Mouse (Mus musculus): ENCODE results near the gene Garnl3.
"Not testable (repeated sequence)": the region's sequence is repeated elsewhere in the genome, so short reads cannot be mapped to it uniquely, and the experiment has no call there.

The Garnl3 gene

DNA sequence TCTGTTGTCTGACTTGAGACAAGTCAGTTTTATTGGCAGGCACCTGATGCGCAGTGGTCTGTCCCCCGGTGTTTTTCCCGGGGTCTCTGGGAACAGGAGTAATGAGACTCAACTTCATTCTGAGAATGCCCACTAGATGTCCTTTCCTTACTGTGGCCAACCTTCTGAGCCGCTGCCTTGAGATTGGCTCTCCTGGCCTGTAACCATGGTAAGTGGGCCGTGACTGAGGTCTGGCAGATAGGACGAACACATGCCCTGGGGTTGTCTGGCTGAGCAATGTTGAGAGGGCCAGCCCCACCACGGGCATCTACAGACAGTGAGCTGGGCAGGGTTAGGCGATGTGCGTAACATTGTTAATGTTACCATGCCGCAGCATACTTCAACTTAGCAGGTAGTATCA is 106.9 kb downstream of the Garnl3 start:
- no peak for DNase-seq (ENCODE audit: low spot score)

DNA sequence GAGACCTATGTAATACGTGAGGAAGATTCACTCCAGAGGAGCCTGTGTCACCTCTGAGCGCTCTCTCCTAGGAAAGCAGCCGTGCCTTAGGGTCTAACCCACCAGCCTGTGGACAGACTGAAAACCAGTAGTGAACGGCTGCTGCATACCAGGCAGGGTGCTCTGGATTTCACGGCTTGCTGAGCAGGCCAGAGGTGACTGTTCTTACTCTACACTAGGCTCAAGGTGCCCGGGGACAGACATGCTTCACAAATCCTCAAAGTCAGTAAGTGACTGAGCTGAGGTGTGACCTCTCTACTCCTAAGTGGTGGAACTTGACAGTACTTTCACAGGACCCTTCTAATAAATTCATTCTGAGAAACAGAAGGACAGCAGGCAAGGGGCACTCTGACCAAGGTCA is 108.6 kb downstream of the Garnl3 start:
- DNase-seq (ENCODE audit: low spot score) = no peak

DNA sequence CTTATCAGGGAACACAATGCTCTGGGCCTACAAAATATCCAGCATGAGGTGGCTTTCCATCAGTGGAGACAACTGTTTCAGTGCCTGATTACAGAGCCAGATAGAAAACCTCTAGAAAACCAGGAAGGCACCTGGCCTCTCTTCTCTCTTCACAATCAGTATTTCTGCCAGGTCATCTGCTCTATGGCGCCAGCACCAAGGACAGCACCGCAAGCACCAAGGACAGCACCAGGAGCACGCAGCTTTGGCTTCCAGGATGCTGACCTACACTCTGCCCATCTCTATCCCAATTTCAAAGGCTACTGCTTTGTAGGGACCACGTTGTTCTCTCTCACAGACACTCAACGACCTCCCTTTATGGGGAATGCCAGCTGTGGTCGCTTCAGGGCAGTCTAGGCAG is 113.4 kb downstream of the Garnl3 start:
- DNase-seq (ENCODE audit: low spot score) = no peak

DNA sequence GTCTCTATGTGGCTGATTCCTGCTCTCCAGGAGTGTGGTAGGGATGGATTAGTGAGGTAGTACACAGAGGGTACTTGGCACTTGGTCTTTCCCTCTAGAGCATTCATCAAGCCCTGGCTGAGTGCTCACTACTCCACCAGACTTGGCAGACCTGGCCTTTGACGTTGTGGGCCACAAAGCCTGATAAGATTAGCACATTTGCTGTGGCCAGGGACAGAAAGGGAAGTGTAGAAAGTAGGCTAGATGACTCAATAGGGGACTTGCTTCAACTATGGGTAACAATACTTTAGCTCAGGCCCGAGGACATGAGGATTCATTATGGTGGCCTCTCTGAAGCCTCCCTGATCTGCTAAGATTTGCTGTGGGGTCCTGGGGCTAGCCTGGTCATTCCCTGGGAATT is 114.3 kb downstream of the Garnl3 start:
- no peak for DNase-seq (ENCODE audit: low spot score)

DNA sequence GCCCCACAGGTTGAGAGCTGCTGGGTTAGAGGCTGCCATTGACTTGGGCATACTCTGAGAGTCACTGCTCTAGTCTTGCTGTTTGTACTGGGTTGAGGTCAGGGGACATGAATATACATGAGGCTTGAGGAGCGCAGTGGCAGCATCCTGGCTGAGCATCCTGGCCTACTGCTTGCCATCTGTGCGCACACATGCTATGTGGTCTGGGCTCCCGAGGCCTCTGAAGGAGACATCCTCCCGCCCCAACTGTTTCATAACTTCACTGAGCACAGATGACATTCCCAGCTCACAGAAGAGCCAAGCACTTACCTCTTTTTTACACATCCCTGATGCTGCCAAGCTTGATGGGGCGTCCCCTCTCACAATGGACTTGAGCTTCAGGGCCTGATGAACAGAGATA is 116.6 kb downstream of the Garnl3 start:
- no peak for DNase-seq (ENCODE audit: low spot score)

DNA sequence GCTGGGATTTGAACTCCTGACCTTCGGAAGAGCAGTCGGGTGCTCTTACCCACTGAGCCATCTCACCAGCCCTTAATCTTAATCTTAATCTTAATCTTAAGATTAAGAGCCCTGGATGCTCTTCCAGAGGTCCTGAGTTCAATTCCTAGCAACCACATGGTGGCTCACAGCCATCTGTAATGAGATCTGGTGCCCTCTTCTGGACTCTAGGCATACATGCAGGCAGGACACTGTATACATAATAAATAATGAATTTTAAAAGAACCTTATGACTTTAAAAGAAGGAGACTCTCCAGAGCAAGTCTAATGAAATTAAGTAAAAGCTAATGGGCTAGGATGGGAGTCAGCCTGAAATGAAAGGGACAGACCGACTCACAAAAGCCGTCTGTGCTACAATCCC is 122.4 kb downstream of the Garnl3 start:
- not testable (repeated sequence) for DNase-seq (ENCODE audit: low spot score)

DNA sequence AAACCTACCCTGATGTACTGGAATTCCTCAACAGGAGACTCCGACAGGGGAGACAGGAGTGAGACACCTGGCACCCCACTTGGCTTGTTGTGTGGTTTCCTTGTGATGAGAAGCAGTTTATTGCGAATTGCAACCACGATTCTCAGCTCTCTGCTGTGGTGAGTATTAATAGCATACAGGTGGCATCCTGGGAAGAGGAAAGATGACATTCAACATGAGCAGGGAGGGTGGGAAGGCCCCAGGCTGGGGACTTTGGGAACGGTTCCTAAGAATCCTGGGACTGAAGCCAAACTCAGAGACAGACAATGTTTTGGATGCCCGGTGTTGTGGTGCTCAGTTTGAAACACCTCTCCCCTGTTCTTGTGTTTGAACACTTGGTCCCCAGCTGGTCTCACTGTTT is 126.4 kb downstream of the Garnl3 start:
- DNase-seq (ENCODE audit: low spot score) = no peak

DNA sequence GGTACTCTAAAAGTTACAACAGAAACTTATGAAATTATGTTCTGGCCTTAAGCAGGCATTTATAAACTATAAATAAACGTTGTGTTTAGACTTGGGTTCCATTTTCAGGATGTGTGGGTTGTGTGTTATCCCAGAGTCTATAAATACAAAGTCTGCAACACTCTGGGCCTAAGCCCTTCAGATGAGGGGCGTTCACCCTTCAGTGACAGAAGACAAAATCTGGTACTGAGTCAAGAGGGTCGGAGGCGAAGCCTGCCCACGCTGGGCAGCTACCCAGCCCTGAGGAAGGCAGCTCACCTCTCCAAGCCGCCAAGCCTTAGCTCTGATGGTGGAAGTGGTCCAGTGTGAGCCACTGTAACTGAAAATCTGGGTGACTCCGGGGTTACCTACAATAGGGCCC is 129.3 kb downstream of the Garnl3 start:
- DNase-seq (ENCODE audit: low spot score) = no peak

DNA sequence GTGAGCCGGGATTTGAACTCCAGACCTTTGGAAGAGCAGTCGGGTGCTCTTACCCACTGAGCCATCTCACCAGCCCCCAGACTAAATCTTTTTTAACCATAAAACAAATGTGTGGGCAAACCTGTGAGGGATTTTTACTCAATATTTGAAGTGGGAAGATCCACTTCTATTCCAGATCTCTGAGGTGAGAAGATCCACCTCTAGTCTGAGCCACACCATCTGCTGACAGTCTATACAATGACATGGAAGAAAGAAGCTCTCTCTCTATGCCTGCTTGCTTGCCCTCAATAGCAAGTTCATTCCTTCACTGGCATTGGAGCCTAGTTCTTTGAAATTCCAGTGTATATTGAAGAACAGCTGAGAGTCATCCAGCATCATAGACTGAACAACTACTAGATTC is 131.7 kb downstream of the Garnl3 start:
- DNase-seq (ENCODE audit: low spot score) = no peak

DNA sequence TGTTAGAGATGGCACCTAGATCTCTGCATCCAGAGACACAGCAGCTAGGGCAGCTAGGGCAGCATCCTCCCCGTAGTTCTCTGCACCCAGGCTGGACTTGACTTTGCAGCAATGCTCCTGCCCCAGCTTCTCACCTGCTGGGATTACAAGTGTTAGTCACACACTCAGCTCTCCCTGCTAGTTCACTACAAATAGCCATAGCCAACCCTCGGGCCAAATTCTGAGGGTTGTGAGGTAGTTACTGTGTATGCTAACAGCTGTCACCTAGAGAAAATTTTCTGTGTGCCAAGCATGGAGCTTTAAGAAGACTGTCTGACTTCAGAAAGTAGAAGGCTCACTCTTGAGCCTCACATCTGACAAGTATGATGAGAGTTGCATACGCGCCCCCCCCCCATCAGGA is 133.7 kb downstream of the Garnl3 start:
- DNase-seq (ENCODE audit: low spot score) = no peak

DNA sequence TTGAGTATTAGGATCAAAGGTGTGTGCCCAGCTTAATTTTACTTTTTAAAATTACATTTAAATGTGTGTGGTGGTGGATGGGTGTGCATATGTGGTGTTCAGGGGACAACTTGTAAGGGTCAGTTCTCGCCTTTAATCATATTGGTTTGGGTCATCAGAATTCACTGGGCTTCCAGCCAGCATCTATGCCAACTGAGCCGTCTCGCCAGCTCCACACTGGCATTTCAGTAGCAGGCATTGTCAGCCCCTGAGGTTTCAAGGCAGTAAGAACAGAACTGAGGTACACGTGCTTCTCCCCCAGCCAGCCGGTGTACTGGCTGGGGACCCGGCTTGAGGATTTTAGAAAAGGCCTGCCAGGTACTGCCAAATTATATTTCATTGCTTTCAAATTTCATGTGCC is 134.4 kb downstream of the Garnl3 start:
- DNase-seq (ENCODE audit: low spot score) = no peak

DNA sequence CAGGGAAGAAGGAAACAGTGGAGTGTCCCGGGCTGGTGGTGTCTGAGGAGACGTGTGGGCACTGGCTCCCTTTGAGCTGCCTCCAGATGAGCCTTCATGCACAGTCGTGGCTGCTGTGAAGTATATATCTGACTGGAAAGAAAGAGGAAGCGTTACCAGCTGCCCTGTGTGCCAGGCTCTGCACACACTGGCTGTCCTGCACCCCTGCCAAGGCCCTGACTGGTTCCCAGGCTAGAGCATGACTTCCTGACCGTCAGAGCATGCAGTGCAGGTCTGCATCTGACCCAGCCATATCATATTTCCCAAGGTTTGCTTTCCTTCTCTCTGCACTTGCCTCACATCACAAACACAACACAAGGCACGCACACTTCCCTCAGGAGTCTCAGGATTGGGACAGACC is 139.3 kb downstream of the Garnl3 start:
- DNase-seq (ENCODE audit: low spot score) = no peak

DNA sequence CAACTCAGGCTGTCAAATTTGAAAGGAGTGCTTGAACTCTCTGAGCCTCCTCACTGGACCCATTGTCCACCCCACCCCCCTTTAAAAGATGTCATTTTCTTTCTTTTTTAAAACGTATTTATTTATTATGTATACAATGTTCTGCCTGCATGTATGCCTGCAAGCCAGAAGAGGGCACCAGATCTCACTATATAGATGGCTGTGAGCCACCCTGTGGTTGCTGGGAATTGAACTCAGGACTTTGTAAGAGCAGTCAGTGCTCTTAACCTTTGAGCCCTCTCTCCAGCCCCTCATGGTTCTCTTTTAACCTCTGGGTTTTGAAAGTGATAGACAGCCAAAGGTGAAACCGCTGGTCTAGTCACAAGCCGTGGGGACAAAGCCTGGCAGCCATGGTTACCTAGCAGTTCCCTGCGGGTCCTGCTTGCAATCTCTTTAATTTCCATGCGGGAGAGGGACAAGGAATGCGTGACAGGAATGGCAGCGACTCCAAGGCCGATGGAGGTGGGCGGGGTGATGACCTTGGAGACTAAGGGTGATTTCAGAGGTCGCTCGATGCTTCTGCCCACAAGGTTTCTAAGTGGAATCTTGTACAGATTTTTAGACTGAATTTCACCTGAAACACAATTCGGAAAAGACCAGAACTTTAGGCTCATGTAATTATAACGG is 141.2 kb downstream of the Garnl3 start:
- DNase-seq (ENCODE audit: low spot score) = peak; percentile 23

DNA sequence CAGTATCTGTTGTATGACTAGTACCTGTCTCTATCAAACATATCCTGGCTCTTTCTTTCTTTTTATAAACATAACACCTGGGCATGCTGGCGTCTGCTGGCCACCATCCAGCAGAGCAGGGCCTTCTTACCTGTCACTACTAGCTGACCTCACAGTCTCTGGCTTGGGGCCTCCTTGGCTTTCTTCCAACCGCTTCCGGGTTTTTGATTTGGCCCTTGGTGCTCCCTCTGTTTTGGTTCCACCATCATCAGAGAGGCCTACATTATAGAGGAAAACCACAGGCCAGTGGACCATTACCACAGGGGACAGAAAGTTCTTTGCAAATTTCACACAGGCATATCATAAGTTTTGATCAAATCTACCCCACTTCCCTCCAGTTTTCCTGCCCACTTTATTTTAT is 142.1 kb downstream of the Garnl3 start:
- no peak for DNase-seq (ENCODE audit: low spot score)

DNA sequence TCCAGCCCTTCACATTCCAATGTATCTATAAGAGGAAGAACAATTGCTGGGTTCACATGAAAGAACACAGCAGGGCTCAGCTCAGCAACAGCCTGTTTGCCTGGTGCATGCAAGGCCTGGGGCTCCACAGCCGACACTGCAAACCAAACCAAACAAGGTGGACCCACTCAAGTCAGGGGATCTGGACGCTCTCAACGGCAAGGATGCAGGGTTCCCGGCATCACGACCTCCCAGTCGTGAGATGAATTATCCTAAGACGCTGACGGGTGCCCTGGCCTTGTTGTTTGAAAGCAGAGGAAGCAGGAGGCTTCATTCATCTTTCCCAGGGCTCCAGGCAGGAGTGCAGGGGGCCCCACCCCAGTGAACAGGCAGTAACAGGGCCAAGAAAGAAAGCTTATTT is 145.6 kb downstream of the Garnl3 start:
- no peak for DNase-seq (ENCODE audit: low spot score)

DNA sequence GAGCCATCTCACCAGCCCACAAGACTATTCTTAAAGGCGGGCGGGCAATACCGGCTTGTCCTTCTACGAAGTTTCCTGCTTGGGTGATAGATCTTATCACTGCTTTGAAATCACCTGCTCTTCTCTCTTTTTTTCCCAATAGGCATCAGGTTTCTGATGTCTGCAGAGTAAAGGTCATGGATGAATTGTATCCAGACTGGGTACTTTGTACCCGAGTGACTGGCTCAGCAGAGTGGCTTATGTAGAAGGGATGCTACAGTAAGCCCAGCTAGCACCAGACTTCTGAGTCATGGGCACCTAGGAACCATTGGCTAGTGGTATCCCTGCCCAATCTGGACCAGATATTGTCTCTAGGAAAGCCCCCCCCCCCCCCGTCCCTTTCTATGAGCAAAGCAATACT is 147.8 kb downstream of the Garnl3 start:
- DNase-seq (ENCODE audit: low spot score) = no peak

DNA sequence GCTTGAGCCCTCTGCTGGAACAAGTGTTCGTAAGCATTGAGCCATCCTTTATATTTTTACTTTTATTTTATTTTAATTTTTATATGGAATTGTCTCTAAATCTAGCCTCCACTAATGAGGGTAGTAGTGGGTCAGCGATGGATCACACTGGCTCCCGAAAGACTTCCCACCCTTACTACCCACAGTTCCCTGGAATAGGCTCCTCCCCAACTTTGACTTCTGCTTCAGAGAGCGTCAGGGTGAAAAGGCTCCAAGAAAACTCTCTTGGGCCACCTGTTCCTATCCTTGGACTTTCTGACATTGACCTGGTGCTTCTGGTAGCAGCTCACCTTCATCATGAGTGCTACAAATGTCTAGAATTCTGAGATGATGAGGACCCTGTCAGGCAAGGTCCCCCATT is 148.8 kb downstream of the Garnl3 start:
- DNase-seq (ENCODE audit: low spot score) = no peak

DNA sequence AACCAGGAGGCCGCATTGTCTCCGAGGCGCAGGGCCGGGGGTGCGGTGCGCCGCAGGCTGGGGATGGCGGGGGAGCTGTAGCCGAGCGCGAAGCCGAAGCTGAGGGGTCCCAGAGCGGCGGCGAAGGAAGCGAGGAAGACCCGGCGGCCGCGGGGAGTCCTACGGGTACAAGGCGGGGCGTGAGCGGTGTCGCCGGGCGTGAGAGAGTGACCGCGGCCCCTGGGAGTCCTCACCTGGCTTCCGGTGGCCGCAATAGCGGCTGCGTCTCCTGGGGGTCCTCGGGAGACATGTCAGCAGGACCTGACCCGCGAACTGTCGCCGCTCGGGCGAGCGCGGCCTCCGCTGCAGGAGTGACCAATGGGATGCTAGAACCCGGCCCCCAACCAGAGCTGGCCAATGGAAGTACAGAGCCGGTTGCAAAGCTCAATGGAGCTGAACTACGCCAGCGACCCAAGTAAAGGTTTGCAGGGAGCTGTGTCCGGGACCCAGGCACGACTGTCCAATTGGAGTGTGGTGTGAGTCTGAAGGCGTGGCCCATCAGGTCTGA is 149.7 kb downstream of the Garnl3 start, which contains the start of gene Slc2a8:
Slc2a8 (minus strand) TSS at position 359 of the 547 bp plus-strand sequence.
- peak; percentile 81 for DNase-seq (ENCODE audit: low spot score)

DNA sequence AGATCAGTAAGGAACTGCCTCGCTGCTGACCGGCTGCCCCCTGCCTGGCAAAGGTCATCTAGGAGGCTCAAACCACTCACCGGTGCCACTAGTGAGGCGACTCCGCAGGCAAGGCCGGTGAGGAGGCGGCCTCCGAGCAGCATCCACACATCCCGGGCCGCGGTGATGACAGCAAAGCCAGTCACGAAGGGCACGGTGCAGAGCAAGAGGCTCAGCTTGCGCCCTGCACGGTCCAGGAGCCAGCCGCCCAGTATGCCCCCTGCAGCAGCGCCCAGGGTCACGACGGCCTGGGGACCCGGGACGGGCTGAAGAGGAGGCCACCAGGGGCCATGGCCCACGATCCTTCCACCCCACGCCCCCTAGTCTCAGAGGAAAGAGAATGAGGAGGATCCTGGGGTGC is 150.2 kb downstream of the Garnl3 start:
- DNase-seq (ENCODE audit: low spot score) = no peak

DNA sequence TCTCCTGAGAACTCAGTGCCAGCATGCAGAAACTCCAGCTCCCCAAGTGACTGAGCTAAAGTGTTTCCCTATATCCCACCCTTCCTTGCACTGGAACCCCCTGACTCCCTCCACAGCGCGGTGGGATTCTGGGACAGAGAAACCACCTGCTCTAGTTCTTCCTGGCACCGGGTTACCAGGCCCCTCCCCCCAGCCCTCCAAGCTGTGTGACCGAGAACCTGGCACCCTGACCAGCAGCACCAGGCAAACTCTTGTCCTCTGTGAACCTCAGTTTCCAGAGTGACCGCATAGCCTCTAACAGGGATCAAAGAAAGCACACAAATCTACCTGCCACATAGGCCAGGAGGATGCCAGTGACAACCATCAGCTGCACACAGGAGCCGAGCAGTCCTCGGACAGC is 151.8 kb downstream of the Garnl3 start:
- no peak for DNase-seq (ENCODE audit: low spot score)

DNA sequence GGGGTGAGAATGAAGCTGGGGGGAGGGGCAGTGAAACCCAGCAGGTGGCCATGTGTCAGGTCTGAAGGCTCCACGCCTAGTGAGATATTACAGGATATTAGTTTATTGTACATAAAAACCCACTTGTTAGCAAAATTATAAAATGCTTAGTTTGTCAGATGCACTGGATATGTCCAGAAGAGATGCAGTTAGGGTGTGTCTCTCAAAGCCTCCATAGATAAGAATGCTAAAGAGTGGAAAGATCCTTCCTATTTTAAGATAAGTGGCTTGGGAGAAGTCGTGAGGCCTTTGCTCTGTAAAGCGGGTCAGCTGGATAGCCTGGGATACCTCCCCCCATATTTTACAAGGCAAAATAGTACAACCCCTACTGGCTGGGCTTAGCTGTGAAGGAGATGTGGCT is 152.8 kb downstream of the Garnl3 start:
- no peak for DNase-seq (ENCODE audit: low spot score)

DNA sequence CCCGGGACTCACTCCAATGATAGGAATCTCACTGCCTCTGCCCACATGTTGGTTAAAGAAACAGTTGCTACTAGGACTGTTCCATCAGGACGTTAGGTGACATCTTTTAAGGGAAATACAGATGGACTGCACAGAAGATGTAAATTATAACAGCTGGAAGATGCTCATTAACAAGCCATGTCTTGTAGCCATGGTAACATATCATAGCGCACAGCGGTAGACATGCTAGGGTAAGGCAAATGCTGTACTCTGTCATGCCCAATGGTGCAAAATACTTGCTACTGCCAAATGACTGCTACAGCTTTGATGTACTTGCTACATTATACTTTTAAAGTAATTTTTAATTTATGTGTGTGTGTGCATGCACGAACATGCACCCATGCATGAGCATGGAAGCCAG is 154.3 kb downstream of the Garnl3 start:
- DNase-seq (ENCODE audit: low spot score) = no peak

DNA sequence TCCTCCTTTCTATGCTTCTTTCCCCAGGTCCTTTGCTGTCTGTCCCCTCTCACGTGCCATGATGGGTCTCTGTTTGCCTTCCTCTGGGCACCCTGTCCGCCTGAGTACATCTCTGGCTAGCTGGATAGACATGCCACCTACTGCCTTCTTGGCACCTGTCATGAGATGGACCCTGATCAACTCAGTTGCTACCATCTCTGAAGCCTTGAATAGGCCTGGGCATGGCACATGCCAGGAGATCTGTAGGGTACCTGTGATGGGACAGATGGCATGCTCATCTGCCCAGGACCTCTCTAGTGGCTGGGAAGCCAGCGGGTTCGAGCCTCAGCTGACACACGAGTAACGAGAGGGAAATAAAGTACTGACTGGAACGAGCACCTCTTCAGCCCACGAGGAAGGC is 157.2 kb downstream of the Garnl3 start:
- DNase-seq (ENCODE audit: low spot score) = no peak

DNA sequence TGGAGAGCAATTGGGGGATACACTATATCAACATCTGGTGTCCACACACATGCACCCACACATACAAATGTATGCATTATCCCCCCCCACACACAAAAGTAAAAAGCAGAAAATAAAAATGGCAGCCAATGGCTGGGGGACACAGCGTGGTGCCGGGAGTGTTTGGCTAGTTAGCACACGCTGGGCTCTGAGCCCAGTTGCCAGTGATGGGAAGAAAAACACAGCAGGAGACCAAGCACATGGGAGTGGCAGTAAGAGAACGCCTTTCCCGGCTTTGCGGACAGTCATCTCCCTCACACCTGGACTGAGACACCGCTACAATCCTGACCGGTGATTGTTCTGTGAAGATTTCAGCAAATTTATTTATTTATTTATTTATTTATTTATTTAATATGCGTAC is 160.2 kb downstream of the Garnl3 start:
- DNase-seq (ENCODE audit: low spot score) = no peak
